Mouse (Mus musculus): ENCODE measurements around the gene Ptpru. TPM values are rescaled to one million over a fixed set of nuclear protein-coding genes. Genes with fewer than 3 reads are reported as not detected.

Ptpru gene
- total and polyA plus RNA-seq, 2 experiments from 2014 or later: 22.2 to 34.2 TPM

- Histone ChIP-seq H3K27me3 (ENCODE audit: insufficient read depth, low read length) (no peaks in the 10 kb centered on the region), H3K4me2 (ENCODE audit: low read depth, low read length, poor library complexity, severe bottlenecking) (no peak overlapping the region), H3K9me3 (ENCODE audit: low read length) (no peaks in the 10 kb centered on the region), H3K9ac (replicated peaks; ENCODE audit: low read length, poor library complexity, severe bottlenecking) (no peak overlapping the region), H3K27ac (ENCODE audit: low read depth, low read length) (no peak overlapping the region), H3K36me3 (ENCODE audit: insufficient read depth, low read length) (no peaks in the 10 kb centered on the region), H3K4me1 (ENCODE audit: insufficient read depth, low read length) (no peaks in the 10 kb centered on the region), H3K4me3 (ENCODE audit: low read depth, low read length) (no peak overlapping the region)
- no peak for DNase-seq (ENCODE audit: low spot score)
- WGBS: 83% methylated on average over 6 of the region's 6 CpGs
- ATAC-seq (ENCODE audit: low FRiP score): no peak
- TF ChIP-seq CTCF (IDR thresholded peaks at IDR 0.05): no peak
These were observed 88.3 kb downstream of the Ptpru start for GRCm38 (mm10) chr4:131749802-131750201.

GRCm38 (mm10) chr4:131744685-131745043 lies 93.4 kb downstream of the Ptpru start:
- WGBS: 92% methylated on average over 5 of the region's 5 CpGs
- DNase-seq (ENCODE audit: low spot score): no peak
- H3K4me2 ChIP-seq (ENCODE audit: low read depth, low read length, poor library complexity, severe bottlenecking): no peak overlapping the region
- H3K9ac ChIP-seq (replicated peaks; ENCODE audit: low read length, poor library complexity, severe bottlenecking): no peak overlapping the region
- no peak for TF ChIP-seq CTCF (IDR thresholded peaks at IDR 0.05)
- ATAC-seq (ENCODE audit: low FRiP score): no peak
- no peak overlapping the region for H3K4me3 ChIP-seq (ENCODE audit: low read depth, low read length)
- H3K27me3 ChIP-seq (ENCODE audit: insufficient read depth, low read length): no peaks in the 10 kb centered on the region
- H3K27ac ChIP-seq (ENCODE audit: low read depth, low read length): no peak overlapping the region
- no peaks in the 10 kb centered on the region for H3K9me3 ChIP-seq (ENCODE audit: low read length)
- H3K36me3 ChIP-seq (ENCODE audit: insufficient read depth, low read length): no peaks in the 10 kb centered on the region
- no peaks in the 10 kb centered on the region for H3K4me1 ChIP-seq (ENCODE audit: insufficient read depth, low read length)

- no peak for DNase-seq (ENCODE audit: low spot score)
- ATAC-seq (ENCODE audit: low FRiP score): no peak
- no peak overlapping the region for H3K27ac ChIP-seq (ENCODE audit: low read depth, low read length)
- no peak overlapping the region for H3K9ac ChIP-seq (replicated peaks; ENCODE audit: low read length, poor library complexity, severe bottlenecking)
- 63% methylated on average over 5 of the region's 5 CpGs for WGBS
- no peak for TF ChIP-seq CTCF (IDR thresholded peaks at IDR 0.05)
- H3K4me2 ChIP-seq (ENCODE audit: low read depth, low read length, poor library complexity, severe bottlenecking): no peak overlapping the region
- no peaks in the 10 kb centered on the region for H3K4me1 ChIP-seq (ENCODE audit: insufficient read depth, low read length)
- H3K9me3 ChIP-seq (ENCODE audit: low read length): no peaks in the 10 kb centered on the region
- H3K27me3 ChIP-seq (ENCODE audit: insufficient read depth, low read length): no peaks in the 10 kb centered on the region
- H3K4me3 ChIP-seq (ENCODE audit: low read depth, low read length): no peak overlapping the region
- no peaks in the 10 kb centered on the region for H3K36me3 ChIP-seq (ENCODE audit: insufficient read depth, low read length)
These were observed 94.0 kb downstream of the Ptpru start for GRCm38 (mm10) chr4:131743831-131744684.

- no peak for ATAC-seq (ENCODE audit: low FRiP score)
- DNase-seq (ENCODE audit: low spot score): no peak
- Histone ChIP-seq H3K4me2 (ENCODE audit: low read depth, low read length, poor library complexity, severe bottlenecking) (no peak overlapping the region), H3K9ac (replicated peaks; ENCODE audit: low read length, poor library complexity, severe bottlenecking) (no peak overlapping the region), H3K27ac (ENCODE audit: low read depth, low read length) (no peak overlapping the region), H3K4me3 (ENCODE audit: low read depth, low read length) (no peak overlapping the region), H3K36me3 (ENCODE audit: insufficient read depth, low read length) (no peaks in the 10 kb centered on the region), H3K27me3 (ENCODE audit: insufficient read depth, low read length) (no peaks in the 10 kb centered on the region), H3K4me1 (ENCODE audit: insufficient read depth, low read length) (no peaks in the 10 kb centered on the region), H3K9me3 (ENCODE audit: low read length) (no peaks in the 10 kb centered on the region)
- 76% methylated on average over 13 of the region's 13 CpGs for whole genome bisulfite sequencing
- TF ChIP-seq CTCF (IDR thresholded peaks at IDR 0.05): no peak
These were observed 95.1 kb downstream of the Ptpru start for GRCm38 (mm10) chr4:131743031-131743430.

- H3K27ac ChIP-seq (ENCODE audit: low read depth, low read length): no peak overlapping the region
- no peak overlapping the region for H3K9ac ChIP-seq (replicated peaks; ENCODE audit: low read length, poor library complexity, severe bottlenecking)
- no peaks in the 10 kb centered on the region for H3K36me3 ChIP-seq (ENCODE audit: insufficient read depth, low read length)
- DNase-seq (ENCODE audit: low spot score) (no peak), ATAC-seq (ENCODE audit: low FRiP score) (no peak)
- H3K27me3 ChIP-seq (ENCODE audit: insufficient read depth, low read length): no peaks in the 10 kb centered on the region
- WGBS: 86% methylated on average over 5 of the region's 5 CpGs
- no peaks in the 10 kb centered on the region for H3K9me3 ChIP-seq (ENCODE audit: low read length)
- TF ChIP-seq CTCF (IDR thresholded peaks at IDR 0.05): no peak
- H3K4me1 ChIP-seq (ENCODE audit: insufficient read depth, low read length): no peaks in the 10 kb centered on the region
- H3K4me2 ChIP-seq (ENCODE audit: low read depth, low read length, poor library complexity, severe bottlenecking): no peak overlapping the region
- no peak overlapping the region for H3K4me3 ChIP-seq (ENCODE audit: low read depth, low read length)
These were observed 97.5 kb downstream of the Ptpru start for GRCm38 (mm10) chr4:131740621-131741020.

GRCm38 (mm10) chr4:131728628-131729027 lies 109.5 kb downstream of the Ptpru start:
- Histone ChIP-seq H3K4me1 (ENCODE audit: insufficient read depth, low read length) (no peaks in the 10 kb centered on the region), H3K4me2 (ENCODE audit: low read depth, low read length, poor library complexity, severe bottlenecking) (no peak overlapping the region), H3K36me3 (ENCODE audit: insufficient read depth, low read length) (no peaks in the 10 kb centered on the region), H3K9ac (replicated peaks; ENCODE audit: low read length, poor library complexity, severe bottlenecking) (no peak overlapping the region), H3K27ac (ENCODE audit: low read depth, low read length) (no peak overlapping the region), H3K9me3 (ENCODE audit: low read length) (no peaks in the 10 kb centered on the region), H3K27me3 (ENCODE audit: insufficient read depth, low read length) (no peaks in the 10 kb centered on the region), H3K4me3 (ENCODE audit: low read depth, low read length) (no peak overlapping the region)
- DNase-seq (ENCODE audit: low spot score) (no peak), ATAC-seq (ENCODE audit: low FRiP score) (no peak)
- WGBS: 56% methylated on average over 7 of the region's 7 CpGs
- TF ChIP-seq CTCF (IDR thresholded peaks at IDR 0.05): no peak

Measured in midbrain, postnatal 0 days (tissue).